10 mouse cellular contexts compared by ENCODE assay signal in the genomic region with DNA sequence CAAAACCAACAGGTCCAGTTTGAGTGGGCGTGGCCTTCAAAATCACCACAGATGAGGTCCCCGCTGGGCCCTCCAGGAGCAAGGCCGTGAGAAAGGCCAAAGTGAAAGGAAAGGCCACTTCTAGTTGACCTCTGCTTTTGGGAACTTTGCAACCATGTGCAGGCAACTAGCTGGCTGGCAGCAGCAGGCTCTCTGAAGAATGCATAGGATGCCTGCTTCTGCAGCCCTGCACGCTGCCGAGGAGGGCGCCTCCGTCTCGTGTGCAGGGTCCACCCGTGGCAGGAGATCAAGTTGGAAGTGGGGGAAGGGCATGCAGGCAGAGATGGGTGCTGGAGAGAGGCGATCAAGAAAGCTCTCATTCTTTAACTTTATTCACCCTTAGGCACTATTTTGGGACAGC. TPM values are rescaled to one million over a fixed set of nuclear protein-coding genes. Genes with fewer than 3 reads are reported as not detected.
DNase-seq lines count a peak whose midpoint lies in the region; ATAC-seq lines count a peak whose summit lies in the region.
"Had no signal": no experiment of that assay in that cellular context is flagged by ENCODE, and none has a peak within 500 bp of the region (broad histone marks: within the 10 kb centered on the region; RNA-seq: fewer than 3 reads in every experiment).

No protein-coding gene starts in this region.

- H3K27me3 ChIP-seq in kidney, embryonic 14.5 days (ENCODE audit: control insufficient read depth, insufficient read depth, low read length), result peaks cover 39% of the 10 kb centered on the region
- H3K27me3 ChIP-seq in embryonic facial prominence, embryonic 11.5 days (ENCODE audit: control insufficient read depth, insufficient read depth, low read length), result peaks cover 8% of the 10 kb centered on the region
- peaks cover 13% of the 10 kb centered on the region for H3K27me3 ChIP-seq in hindbrain, embryonic 16.5 days (replicated peaks; ENCODE audit: control insufficient read depth, insufficient read depth, low read length)
- H3K27me3 ChIP-seq in neural tube, embryonic 13.5 days, result peaks cover 44% of the 10 kb centered on the region

- 0 out of 2 replicates have a peak overlapping the region, but pooled peaks have one; percentile 16 for H3K4me2 ChIP-seq in kidney, embryonic 14.5 days (replicated peaks; ENCODE audit: low read depth, low read length)
- no peak overlapping the region for H3K4me2 ChIP-seq in embryonic facial prominence, embryonic 11.5 days (ENCODE audit: low read depth, low read length)
- peak overlapping the region; percentile 71 for H3K4me2 ChIP-seq in hindbrain, embryonic 16.5 days (ENCODE audit: low read length)
- peak overlapping the region; percentile 76 for H3K4me2 ChIP-seq in neural tube, embryonic 13.5 days

- ATAC-seq in kidney, embryonic 14.5 days (ENCODE audit: low FRiP score, low TSS enrichment), result 0 out of 2 replicates have a peak, but pooled peaks have one; percentile 13
- ATAC-seq in embryonic facial prominence, embryonic 11.5 days (replicated peaks; ENCODE audit: insufficient number of reproducible peaks, low FRiP score, low TSS enrichment, low read depth), result 0 out of 2 replicates have a peak, but pooled peaks have one; percentile 47
- peak; percentile 43 for ATAC-seq in hindbrain, embryonic 16.5 days
- ATAC-seq in neural tube, embryonic 13.5 days (ENCODE audit: low read depth), result no peak

- H3K9ac ChIP-seq in kidney, embryonic 14.5 days (ENCODE audit: low read depth, low read length), result no peak overlapping the region
- H3K9ac ChIP-seq in embryonic facial prominence, embryonic 11.5 days (replicated peaks; ENCODE audit: low read length), result no peak overlapping the region
- no peak overlapping the region; the same call in 1 of the 2 replicates for H3K9ac ChIP-seq in hindbrain, embryonic 16.5 days (ENCODE audit: low read depth, low read length)
- no peak overlapping the region for H3K9ac ChIP-seq in neural tube, embryonic 13.5 days
- H3K9ac ChIP-seq: lung, embryonic 15.5 days had no signal

- WGBS in kidney, embryonic 14.5 days, result 19% methylated on average over 10 of the region's 10 CpGs
- WGBS in embryonic facial prominence, embryonic 11.5 days, result 8% methylated on average over 10 of the region's 10 CpGs
- WGBS in hindbrain, embryonic 16.5 days, result 6% methylated on average over 10 of the region's 10 CpGs
- 12% methylated on average over 10 of the region's 10 CpGs for WGBS in neural tube, embryonic 13.5 days

- H3K4me3 ChIP-seq in kidney, embryonic 14.5 days (ENCODE audit: low read length), result no peak overlapping the region
- no peak overlapping the region for H3K4me3 ChIP-seq in embryonic facial prominence, embryonic 11.5 days (ENCODE audit: low read depth, low read length)
- H3K4me3 ChIP-seq in hindbrain, embryonic 16.5 days (ENCODE audit: low read length), result peak overlapping the region; percentile 50
- peak overlapping the region; percentile 49; the same call in 1 of the 2 replicates for H3K4me3 ChIP-seq in neural tube, embryonic 13.5 days

- peaks cover 15% of the 10 kb centered on the region; the same call in 1 of the 2 replicates for H3K4me1 ChIP-seq in kidney, embryonic 14.5 days (ENCODE audit: control insufficient read depth, insufficient read depth, low read length)
- H3K4me1 ChIP-seq in embryonic facial prominence, embryonic 11.5 days (ENCODE audit: control insufficient read depth, insufficient read depth, low read length), result peaks cover 7% of the 10 kb centered on the region; the same call in 1 of the 2 replicates
- H3K4me1 ChIP-seq in hindbrain, embryonic 16.5 days (ENCODE audit: control insufficient read depth, insufficient read depth, low read depth, low read length), result peaks cover 24% of the 10 kb centered on the region
- H3K4me1 ChIP-seq in neural tube, embryonic 13.5 days (replicated peaks), result peaks cover 33% of the 10 kb centered on the region

- no peaks in the 10 kb centered on the region for H3K9me3 ChIP-seq in kidney, embryonic 14.5 days (ENCODE audit: control insufficient read depth, low read length)
- H3K9me3 ChIP-seq in embryonic facial prominence, embryonic 11.5 days (replicated peaks; ENCODE audit: control insufficient read depth, low read length), result no peaks in the 10 kb centered on the region
- no peaks in the 10 kb centered on the region for H3K9me3 ChIP-seq in hindbrain, embryonic 16.5 days (ENCODE audit: control insufficient read depth, low read length)
- no peaks in the 10 kb centered on the region for H3K9me3 ChIP-seq in neural tube, embryonic 13.5 days
- H3K9me3 ChIP-seq: lung, embryonic 15.5 days had no signal

- no peak overlapping the region for H3K27ac ChIP-seq in kidney, embryonic 14.5 days (ENCODE audit: low read depth, low read length)
- no peak overlapping the region for H3K27ac ChIP-seq in embryonic facial prominence, embryonic 11.5 days (replicated peaks; ENCODE audit: low read depth, low read length)
- H3K27ac ChIP-seq in hindbrain, embryonic 16.5 days (ENCODE audit: low read depth, low read length), result no peak overlapping the region
- no peak overlapping the region for H3K27ac ChIP-seq in neural tube, embryonic 13.5 days (replicated peaks)
- H3K27ac ChIP-seq: lung, embryonic 15.5 days had no signal

- no peaks in the 10 kb centered on the region for H3K36me3 ChIP-seq in kidney, embryonic 14.5 days (ENCODE audit: control insufficient read depth, insufficient read depth, low read length)
- no peaks in the 10 kb centered on the region for H3K36me3 ChIP-seq in embryonic facial prominence, embryonic 11.5 days (replicated peaks; ENCODE audit: control insufficient read depth, insufficient read depth, low read depth, low read length)
- no peaks in the 10 kb centered on the region for H3K36me3 ChIP-seq in hindbrain, embryonic 16.5 days (ENCODE audit: control insufficient read depth, insufficient read depth, low read length)
- H3K36me3 ChIP-seq in neural tube, embryonic 13.5 days, result no peaks in the 10 kb centered on the region
- H3K36me3 ChIP-seq: lung, embryonic 15.5 days had no signal

- no peak for DNase-seq in kidney, postnatal 36 days
- DNase-seq in embryonic facial prominence, embryonic 11.5 days (ENCODE audit: low spot score), result no peak
- no peak for DNase-seq in liver
- DNase-seq in adrenal gland, adult 2 months, result no peak
- no peak for DNase-seq in T-cell, adult 2 months (ENCODE audit: low spot score)
- DNase-seq: kidney, postnatal 25 days had no signal

RNA-seq across cellular contexts. Expression of gene Stum, which starts 1.3 kb away (rescaled TPM):
- 1.7 and 1.8 TPM in 2 replicates for polyA plus RNA-seq in kidney, embryonic 14.5 days (2014; fragmentation: Nextera tagmentation; extraction: Ambion mirVana)
- 1.3 and 1.4 TPM in 2 replicates for polyA plus RNA-seq in embryonic facial prominence, embryonic 11.5 days (2014; fragmentation: Nextera tagmentation; extraction: Ambion mirVana)
- 15.1 and 18.6 TPM in 2 replicates for polyA plus RNA-seq in hindbrain, embryonic 16.5 days (2015; fragmentation: Nextera tagmentation; extraction: Ambion mirVana)
- 5.5 and 5.6 TPM in 2 replicates for polyA plus RNA-seq in neural tube, embryonic 13.5 days (2015; fragmentation: Nextera tagmentation; extraction: Ambion mirVana)
- total RNA-seq in adrenal gland, adult 2 months (2021), result under 1 TPM; 0.52 to 0.63 TPM
- polyA plus RNA-seq in adrenal gland, adult 2 months (2012; rRNA removed), result 0.19 and 2.0 TPM in 2 replicates

Comparison
In these comparisons a context has a peak if more than half of its experiments do, and no peak if none do; other contexts are left out.
1. H3K4me3 ChIP-seq: peak in hindbrain, embryonic 16.5 days (single experiment) and neural tube, embryonic 13.5 days (single experiment); none in kidney, embryonic 14.5 days (single experiment) and embryonic facial prominence, embryonic 11.5 days (single experiment).